Mouse (Mus musculus) adrenal gland, adult 18-20 months (tissue): Measurements from ENCODE around the gene Prkch. TPM values are rescaled to one million over a fixed set of nuclear protein-coding genes. Genes with fewer than 3 reads are reported as not detected.

Experiments
- DNase-seq, 2 experiments: peaks; one replicate each; pipeline ENCODE4 v3.0.0; 2021 to 2022; ENCODE audit warnings: low spot score in 2 of 2
- total RNA-seq, 2 experiments: library from RNA; stranded (reverse); gene quantifications; 1 replicate in 1 of 2; 2 replicates in 1 of 2; pipeline ENCODE4 v1.2.3; 2021

The Prkch gene
- total RNA-seq, 2 experiments from 2014 or later = 11.0 to 12.5 TPM

GRCm38 (mm10) chr12:73609676-73610545 is 25.3 kb downstream of the Prkch start:
- DNase-seq = no peak

DNA sequence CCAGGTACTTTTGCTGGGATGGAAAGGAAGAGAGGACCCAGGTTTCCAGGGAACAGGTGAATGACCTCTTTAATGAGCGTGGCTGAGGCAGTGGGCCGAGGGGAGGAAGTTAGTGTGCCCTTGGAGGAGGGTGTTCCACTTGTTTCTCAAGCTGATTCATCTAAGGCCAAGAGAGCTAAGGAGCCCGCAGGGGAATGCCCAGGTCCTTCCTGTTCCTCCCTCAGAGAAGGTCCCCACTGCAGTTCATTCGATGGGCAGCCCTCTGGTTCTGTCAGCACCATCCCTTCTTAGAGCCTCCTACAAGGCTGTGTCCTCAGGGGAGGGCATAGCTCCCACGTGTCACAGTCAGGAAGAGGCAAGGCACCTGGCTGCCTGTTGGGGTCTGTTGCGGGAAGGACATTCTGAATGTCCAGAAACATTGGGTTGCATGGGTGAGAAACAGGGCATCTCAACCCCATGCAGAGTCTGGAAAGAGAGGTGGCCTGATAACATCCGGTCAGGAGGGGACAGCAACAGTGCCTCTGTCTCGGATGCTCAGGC is 26.3 kb downstream of the Prkch start:
- no peak for DNase-seq

- no peak for DNase-seq
These were observed 27.1 kb downstream of the Prkch start for GRCm38 (mm10) chr12:73611741-73612140.

DNA sequence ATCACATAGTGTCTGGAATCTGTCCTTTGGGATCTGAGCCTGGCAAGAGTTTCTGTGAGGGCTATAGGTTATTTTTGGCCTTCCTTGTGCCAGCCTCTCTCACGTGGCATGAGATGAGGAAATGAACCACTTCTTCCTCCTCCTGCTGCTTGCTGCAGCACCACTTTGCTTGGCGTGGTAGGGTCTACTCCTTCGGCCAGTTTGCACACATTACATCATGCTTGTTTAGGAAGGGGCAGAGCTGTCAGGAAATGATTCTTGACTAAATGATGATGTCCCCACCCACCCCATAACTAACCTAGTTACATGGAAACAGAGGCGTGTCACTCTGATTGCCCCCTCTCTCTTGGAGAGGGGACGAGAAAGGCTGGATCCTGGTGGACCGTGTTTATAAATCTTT is 28.6 kb downstream of the Prkch start:
- no peak for DNase-seq

DNA sequence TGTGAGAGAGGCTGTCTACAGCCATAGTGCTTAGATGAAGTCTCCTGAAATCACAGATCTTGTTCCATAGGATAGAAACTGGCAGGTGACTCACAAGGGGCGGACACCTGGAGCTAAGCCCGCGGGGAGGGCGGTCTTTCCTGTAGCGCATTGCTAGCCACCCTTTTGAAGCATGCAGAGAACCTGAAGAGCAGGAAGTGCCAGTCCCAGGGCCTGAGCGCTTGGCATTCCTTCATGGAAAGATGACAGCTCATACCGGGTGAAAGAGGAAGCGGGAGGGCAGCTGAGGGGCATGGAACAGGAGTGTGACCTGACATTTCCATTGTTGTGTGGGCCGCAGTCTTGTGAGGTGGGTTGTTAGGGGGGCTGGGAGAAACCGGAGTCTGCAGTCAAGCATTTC is 33.1 kb downstream of the Prkch start:
- DNase-seq = no peak

GRCm38 (mm10) chr12:73625277-73626032 is 40.9 kb downstream of the Prkch start:
- DNase-seq = no peak

DNA sequence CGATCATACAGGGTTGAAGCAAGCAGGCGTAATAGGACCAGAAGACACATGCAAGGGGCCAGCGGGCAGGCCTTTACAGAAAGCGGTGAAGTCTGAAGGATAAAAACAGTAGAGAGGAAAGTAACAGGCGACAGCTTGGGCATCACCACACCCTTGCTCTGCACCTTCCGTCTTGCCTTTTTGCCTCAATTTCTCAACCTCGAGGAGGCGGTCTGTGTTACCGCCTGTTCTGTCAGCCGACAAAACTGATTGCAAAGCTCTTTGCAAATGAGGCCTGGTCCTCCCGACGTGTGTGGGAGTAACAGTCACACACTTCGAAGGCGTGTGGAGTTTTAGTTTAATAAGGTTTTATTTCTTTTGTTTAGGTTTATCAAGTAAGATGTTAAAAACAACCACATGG is 43.3 kb downstream of the Prkch start:
- no peak for DNase-seq

DNA sequence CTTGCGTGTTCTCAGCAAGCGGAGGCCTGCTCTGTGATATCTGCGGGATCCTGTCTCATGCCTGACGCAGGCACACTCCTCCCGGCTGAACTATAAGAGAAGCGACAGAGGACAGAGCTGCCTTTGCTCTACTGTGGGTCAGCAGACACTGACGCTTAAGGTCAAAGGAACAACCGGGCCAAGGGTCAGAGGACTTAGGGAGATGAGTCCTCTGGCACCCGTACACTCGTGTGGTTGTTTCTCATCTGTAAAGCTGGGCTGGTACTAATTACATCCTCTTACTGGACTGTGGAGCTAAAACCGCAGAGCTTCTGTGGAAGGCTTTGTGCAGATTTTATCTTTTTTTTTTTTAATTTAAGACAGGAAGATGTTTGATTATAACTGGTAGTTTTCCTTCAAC is 46.0 kb downstream of the Prkch start:
- DNase-seq = no peak

- DNase-seq = no peak
These were observed 46.6 kb downstream of the Prkch start for GRCm38 (mm10) chr12:73631148-73631547.

GRCm38 (mm10) chr12:73632671-73633244 is 48.2 kb downstream of the Prkch start:
- DNase-seq = no peak

GRCm38 (mm10) chr12:73633707-73634106 is 49.1 kb downstream of the Prkch start:
- no peak for DNase-seq

DNA sequence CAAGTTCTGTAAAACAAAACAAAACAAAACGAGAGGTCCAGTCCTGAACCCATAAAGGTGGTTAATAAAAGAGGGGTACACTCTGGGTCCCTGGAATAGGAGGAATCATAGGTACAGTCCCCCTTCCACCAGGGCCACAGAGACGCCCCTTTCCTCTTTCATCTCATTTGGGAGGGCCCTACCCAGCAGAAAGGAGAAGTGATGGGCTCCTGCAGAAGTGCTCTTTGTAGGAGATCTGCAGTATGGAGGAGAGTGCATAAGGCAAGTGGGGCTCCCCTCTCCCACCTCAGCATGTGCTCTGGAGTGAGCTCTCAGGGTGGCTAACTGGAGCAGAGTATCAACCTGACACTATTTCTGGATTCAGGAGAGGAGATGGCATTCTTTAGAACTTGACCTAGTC is 55.0 kb downstream of the Prkch start:
- DNase-seq = no peak

DNA sequence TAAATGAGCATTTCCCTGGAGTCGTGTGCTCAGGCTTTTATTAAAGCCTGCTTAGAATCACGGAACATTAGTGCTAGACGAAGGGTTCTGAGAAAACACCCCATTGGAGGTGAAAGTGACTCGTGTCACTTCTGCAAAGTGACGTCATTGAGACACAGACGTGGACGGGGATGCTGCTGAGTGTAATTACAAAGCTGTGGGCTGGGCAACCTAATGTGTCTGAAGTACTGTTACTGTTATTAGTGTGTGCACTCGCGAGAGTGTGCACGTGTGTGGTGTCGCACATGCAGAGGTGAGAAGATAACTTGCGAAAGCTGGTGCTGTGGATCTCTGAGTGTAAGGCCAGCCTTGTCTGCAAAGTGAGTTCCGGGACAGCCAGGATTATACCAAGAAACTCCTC is 56.6 kb downstream of the Prkch start:
- DNase-seq = no peak

DNA sequence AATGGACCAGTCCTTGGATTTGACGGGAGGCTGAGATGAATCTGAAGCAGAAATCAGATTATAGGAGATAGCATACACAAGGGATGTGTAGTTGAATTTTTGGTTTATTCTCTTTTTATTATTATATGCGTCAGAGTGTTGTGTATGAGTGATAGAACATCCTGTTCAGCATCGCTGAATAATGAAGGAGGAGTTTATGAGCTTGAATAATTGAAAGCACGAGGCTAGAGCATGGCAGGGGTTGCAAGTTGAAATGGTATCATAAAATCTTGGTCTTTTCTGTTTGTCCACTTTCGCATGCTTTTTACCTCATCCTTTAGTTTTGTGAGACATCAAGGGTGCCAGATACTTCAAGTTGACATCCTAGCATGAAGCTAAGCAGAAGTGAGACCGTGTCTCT is 60.6 kb downstream of the Prkch start:
- DNase-seq = no peak

- no peak for DNase-seq
These were observed 63.1 kb downstream of the Prkch start for GRCm38 (mm10) chr12:73647686-73648085.

DNA sequence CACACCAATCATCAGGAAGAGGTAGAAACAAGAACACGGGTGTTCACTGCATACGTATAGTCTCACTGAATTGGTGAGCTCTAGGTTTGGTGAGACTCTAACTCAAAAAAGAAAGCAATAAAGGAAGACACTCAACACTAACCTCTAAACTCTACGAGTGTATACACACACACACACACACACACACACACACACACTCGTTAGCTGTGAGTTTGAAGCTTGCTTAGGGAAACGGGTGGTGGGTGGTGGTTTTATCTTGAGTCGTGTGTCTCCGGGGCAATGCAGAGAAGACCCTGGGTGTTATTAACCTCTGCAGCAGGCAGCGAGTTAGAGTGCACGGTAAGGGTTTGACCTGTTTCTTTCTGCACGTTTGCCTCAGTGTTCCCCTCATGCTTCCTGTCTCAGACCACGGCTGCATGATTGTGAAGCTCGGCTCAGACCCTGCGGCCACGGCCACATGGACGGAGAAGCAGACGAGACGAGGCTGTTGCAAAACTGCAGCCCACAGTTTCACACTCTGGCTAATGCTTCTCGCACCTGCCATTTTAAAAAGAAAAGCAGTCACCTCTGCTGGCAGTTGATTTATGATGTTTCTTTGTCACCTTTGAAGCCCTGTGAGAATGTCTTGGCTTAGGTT is 72.1 kb downstream of the Prkch start:
- no peak for DNase-seq

DNA sequence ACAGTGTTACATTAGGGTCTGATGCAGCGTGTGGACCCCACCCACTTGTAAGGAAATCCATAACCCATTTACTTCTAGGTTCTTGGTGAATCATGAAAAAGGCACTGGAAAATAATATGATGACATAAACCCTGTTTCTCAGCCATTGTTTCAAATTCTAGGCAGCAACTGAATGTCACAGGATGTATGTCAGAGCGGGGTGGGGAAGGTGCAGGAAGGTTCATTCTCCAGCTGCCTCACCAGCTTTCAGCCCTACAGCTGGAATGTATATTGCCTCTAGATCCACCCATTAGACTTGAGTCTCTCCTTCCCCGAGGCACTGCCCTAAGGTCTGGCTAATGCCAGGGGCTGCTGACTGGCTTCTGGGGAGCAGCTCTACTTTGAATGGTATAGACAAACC is 78.8 kb downstream of the Prkch start:
- DNase-seq = no peak

- DNase-seq = no peak
These were observed 82.1 kb downstream of the Prkch start for GRCm38 (mm10) chr12:73666701-73667100.

DNA sequence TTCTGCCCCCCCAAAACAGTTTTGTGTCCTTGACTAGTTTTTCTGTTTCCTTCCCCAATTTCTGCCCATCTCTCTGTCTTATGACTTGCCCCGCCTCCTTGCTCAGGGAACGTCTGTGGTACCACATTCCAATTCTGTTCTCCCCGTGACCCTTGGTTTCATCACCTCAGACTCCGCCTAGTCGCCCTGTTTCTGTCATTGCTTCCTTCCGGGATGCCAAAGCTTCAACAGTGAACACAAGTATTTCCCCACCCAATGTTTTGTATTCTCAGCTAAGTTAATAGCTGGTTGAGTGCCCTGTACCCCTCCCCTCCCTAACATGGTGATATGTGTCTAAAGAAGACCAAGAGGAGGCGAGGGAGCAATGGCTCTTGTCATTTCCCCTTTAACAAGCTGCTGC is 83.0 kb downstream of the Prkch start:
- no peak for DNase-seq

- no peak for DNase-seq
These were observed 86.1 kb downstream of the Prkch start for GRCm38 (mm10) chr12:73670739-73671138.

- DNase-seq = no peak
These were observed 86.9 kb downstream of the Prkch start for GRCm38 (mm10) chr12:73671540-73671939.
